Mouse (Mus musculus): ENCODE measurements around the gene Idnk.

DNA sequence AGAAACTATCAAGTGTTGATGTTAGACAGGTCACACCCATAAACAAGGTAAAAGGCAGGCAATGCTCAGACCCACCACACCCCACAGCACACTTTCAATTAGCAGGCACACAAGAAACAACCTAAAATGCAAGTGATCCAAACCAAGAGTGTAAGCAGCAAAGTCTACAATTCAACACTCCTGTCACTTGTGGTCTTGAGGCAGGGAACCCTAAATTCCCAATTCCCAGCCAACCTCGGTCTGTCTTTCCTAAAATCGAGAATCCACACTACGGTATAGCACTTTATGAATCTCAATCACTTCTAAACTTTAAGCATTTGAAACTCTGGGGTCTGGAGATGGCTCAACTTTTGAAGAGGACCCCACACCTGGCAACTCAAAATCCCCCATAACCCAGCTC lies 33.2 kb upstream of the Idnk start:
- TF ChIP-seq CTCF (IDR thresholded peaks at IDR 0.05; ENCODE audit: low read depth) (no peak), EP300 (IDR thresholded peaks at IDR 0.05; ENCODE audit: low read depth) (no peak)
